Mouse (Mus musculus) forebrain, embryonic 16.5 days (tissue): ENCODE measurements around the gene Stk17b. TPM values are rescaled to one million over a fixed set of nuclear protein-coding genes. Genes with fewer than 3 reads are reported as not detected.
"Not testable (repeated sequence)": the region's sequence is repeated elsewhere in the genome, so short reads cannot be mapped to it uniquely, and the experiment has no call there.

Experiments
- ATAC-seq: fragments of 200-750 bp; cut with Nextera tagmentation; 2 replicates; pipeline ENCODE4 v1.8.0; 2017; ENCODE audit warnings: mild to moderate bottlenecking, moderate library complexity
- H3K27ac ChIP-seq: fragments of 300-500 bp; sonication (generic); 2 replicates; pipeline ENCODE4 v1.5.1; 2014; ENCODE audit warnings: low read length, control low read depth
- H3K27me3 ChIP-seq: fragments of 300-500 bp; sonication (generic); replicated peaks from 2 replicates; pipeline ENCODE4 v1.6.1; 2014; ENCODE audit warnings: low read length; ENCODE audit not compliant: control insufficient read depth, insufficient read depth
- H3K36me3 ChIP-seq: fragments of 300-500 bp; sonication (generic); 2 replicates; pipeline ENCODE4 v1.6.1; 2014; ENCODE audit not compliant: control insufficient read depth, insufficient read depth
- H3K4me1 ChIP-seq: fragments of 300-500 bp; sonication (generic); replicated peaks from 2 replicates; pipeline ENCODE4 v1.6.1; 2014; ENCODE audit warnings: low read length; ENCODE audit not compliant: control insufficient read depth, insufficient read depth
- H3K4me2 ChIP-seq: fragments of 300-500 bp; sonication (generic); 2 replicates; pipeline ENCODE4 v1.6.1; 2014; ENCODE audit warnings: mild to moderate bottlenecking, low read length, control low read depth
- H3K4me3 ChIP-seq: fragments of 300-500 bp; sonication (generic); replicated peaks from 2 replicates; pipeline ENCODE4 v1.5.1; 2014; ENCODE audit warnings: mild to moderate bottlenecking, low read length, control low read depth
- H3K9ac ChIP-seq: fragments of 300-500 bp; sonication (generic); replicated peaks from 2 replicates; pipeline ENCODE4 v1.6.1; 2014; ENCODE audit warnings: low read depth, low read length, control low read depth
- H3K9me3 ChIP-seq: fragments of 300-500 bp; sonication (generic); 2 replicates; pipeline ENCODE4 v1.6.1; 2016; ENCODE audit warnings: low read length; ENCODE audit not compliant: control insufficient read depth
- WGBS: fragments of 180-500 bp; shearing (Covaris S2); extraction: QIAGEN DNeasy Blood & Tissue Kit; methylation state at CpG from one replicate; pipeline ENCODE4 v1.1.7; 2014; 5-methylcytosine and 5-hydroxymethylcytosine counted together
- polyA plus RNA-seq: library from polyadenylated mRNA; unstranded; fragments of >200 nt; fragmentation: Nextera tagmentation; extraction: Ambion mirVana; gene quantifications from 2 replicates; pipeline ENCODE4 v1.2.1, GENCODE M21; 2015

The Stk17b gene
- polyA plus RNA-seq, 1 experiment from 2014 or later = 6.0 TPM

DNA sequence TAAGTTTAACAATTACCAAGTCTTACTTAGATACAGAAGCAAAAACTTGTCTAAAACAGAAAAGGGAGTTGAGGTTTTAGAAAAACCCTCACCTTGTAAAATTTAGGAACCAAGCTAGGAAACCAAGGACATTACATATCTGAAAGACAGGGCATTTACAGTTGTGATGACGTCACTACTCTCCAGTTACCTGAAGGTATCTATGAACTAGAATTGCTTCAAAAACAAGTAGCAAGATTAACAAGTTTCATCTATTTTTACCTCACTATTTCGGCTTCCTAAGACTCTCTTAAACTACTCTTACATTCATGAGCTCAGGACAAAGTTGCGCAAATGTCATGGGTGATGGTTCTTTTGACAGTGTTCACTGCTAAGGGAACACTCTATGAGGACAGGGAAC is 12.1 kb downstream of the Stk17b start:
- Histone ChIP-seq H3K4me2 (no peak overlapping the region), H3K9ac (no peak overlapping the region), H3K36me3 (no peaks in the 10 kb centered on the region), H3K27me3 (no peaks in the 10 kb centered on the region), H3K9me3 (no peaks in the 10 kb centered on the region), H3K4me3 (no peak overlapping the region), H3K27ac (no peak overlapping the region), H3K4me1 (no peaks in the 10 kb centered on the region)
- WGBS = 93% methylated on average over 3 of the region's 3 CpGs
- ATAC-seq = no peak

DNA sequence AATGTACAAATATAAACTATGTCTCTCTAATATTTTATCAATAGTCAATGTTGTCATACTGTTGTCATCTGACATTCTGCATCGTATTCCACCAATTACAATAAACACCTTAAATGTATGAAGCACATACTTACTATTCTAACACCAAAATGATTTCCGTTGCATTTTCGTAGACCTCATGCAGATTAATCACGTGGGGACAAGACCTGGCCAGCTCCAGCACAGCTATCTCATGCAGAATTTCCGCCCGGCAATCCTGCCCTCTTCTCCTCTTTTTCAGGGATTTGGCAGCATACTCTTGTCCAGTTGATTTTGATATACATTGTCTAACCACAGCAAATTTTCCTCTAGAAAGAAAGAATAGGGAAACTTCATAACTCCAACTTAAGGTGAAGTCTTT is 13.5 kb downstream of the Stk17b start:
- no peaks in the 10 kb centered on the region for H3K4me1 ChIP-seq

DNA sequence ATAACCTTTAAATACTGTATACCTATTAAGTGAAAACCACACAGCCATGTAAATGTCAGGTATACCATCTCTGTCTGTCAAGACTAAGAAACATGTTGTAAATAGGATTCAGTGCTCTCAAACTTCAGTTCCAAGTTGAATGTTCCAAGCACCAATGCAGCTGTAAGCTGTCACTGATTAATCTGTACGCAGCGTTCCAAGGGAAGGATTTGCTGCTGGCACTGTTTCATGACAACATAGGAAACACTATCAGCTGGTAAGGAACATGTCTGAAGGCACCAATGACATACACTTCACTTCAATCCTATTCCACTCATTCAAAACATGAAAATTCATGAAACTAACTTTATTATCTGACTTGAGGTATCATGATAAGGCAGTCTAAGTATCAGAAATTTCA is 18.9 kb downstream of the Stk17b start:
- H3K4me3 ChIP-seq = no peak overlapping the region
- no peaks in the 10 kb centered on the region for H3K4me1 ChIP-seq
- H3K9me3 ChIP-seq = no peaks in the 10 kb centered on the region
- H3K36me3 ChIP-seq = no peaks in the 10 kb centered on the region
- no peak overlapping the region for H3K4me2 ChIP-seq
- no peak overlapping the region for H3K27ac ChIP-seq
- H3K27me3 ChIP-seq = no peaks in the 10 kb centered on the region
- ATAC-seq = no peak
- 76% methylated on average over 2 of the region's 2 CpGs for WGBS
- H3K9ac ChIP-seq = no peak overlapping the region

More for the DNA sequence above, 13.5 kb downstream of the Stk17b start:
- Histone ChIP-seq H3K4me3 (no peak overlapping the region), H3K27me3 (no peaks in the 10 kb centered on the region), H3K9ac (no peak overlapping the region), H3K4me2 (no peak overlapping the region), H3K27ac (no peak overlapping the region), H3K36me3 (no peaks in the 10 kb centered on the region), H3K9me3 (no peaks in the 10 kb centered on the region)
- WGBS = 89% methylated on average over 6 of the region's 6 CpGs
- ATAC-seq = no peak

DNA sequence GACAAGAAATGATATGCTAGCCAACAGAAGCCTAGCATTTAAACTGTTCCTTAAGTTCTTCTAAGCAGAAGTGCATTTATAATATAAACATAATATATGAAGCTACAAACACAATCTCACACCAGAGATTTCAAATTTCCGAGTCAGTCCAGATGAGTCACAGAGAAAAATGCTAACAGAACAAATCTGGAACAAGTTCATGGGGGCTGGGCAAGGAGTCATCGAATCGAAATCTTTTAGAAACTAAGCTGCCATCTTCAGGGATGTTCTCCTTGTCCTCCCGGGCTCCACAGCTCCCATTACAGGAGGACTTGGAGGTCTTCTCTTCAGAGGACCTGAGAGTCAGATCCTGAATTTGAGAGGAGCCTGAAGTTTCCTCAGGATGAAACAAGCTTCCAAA is 27.7 kb downstream of the Stk17b start:
- Histone ChIP-seq H3K4me1 (no peaks in the 10 kb centered on the region), H3K36me3 (no peaks in the 10 kb centered on the region), H3K4me2 (no peak overlapping the region), H3K4me3 (no peak overlapping the region), H3K27ac (no peak overlapping the region), H3K9me3 (no peaks in the 10 kb centered on the region), H3K9ac (no peak overlapping the region), H3K27me3 (no peaks in the 10 kb centered on the region)
- no peak for ATAC-seq
- 92% methylated on average over 4 of the region's 4 CpGs for WGBS

DNA sequence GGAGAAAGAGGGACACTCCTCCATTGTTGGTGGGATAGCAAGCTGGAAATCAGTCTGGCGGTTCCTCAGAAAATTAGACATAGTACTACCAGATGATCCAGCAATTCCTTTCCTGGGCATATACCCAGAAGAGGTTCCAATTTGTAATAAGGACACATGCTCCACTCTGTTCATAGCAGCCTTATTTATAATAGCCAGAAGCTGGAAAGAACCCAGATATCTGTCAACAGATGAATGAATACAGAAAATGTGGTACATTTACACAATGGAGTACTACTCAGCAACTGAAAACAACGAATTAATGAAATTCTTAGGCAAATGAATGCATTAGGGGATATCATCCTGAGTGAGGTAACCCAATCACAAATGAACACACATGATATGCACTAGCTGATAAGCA is 31.5 kb downstream of the Stk17b start:
- H3K4me3 ChIP-seq, H3K27me3 ChIP-seq, H3K27ac ChIP-seq, ATAC-seq, H3K4me1 ChIP-seq, H3K4me2 ChIP-seq, H3K9ac ChIP-seq, H3K36me3 ChIP-seq, H3K9me3 ChIP-seq: not testable (repeated sequence)
- 47% methylated on average over 2 of the region's 2 CpGs for WGBS

DNA sequence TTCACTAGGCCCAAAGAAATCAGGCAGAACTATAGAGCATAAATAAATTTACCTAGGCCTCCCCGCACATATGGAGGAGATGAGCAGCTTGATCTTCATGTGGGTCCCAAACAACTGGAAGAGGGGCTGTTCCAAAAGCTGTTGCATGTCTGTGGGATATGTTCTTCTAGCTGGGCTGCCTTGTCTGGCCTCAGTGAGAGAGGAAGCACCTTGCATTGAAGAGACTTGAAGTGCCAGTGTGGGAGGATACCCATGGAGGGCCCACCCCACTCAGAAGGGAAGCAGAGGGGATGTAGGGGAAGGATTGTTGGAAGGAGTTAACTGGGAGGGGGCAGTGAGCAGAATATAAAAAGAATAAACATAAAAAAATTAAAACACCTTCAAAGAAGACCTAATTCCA is 33.9 kb downstream of the Stk17b start:
- Histone ChIP-seq H3K4me3 (no peak overlapping the region), H3K4me2 (no peak overlapping the region), H3K9me3 (no peaks in the 10 kb centered on the region), H3K9ac (no peak overlapping the region), H3K27ac (no peak overlapping the region), H3K4me1 (no peaks in the 10 kb centered on the region), H3K36me3 (no peaks in the 10 kb centered on the region), H3K27me3 (no peaks in the 10 kb centered on the region)
- no peak for ATAC-seq
- WGBS = 75% methylated on average over 1 of the region's 1 CpGs

DNA sequence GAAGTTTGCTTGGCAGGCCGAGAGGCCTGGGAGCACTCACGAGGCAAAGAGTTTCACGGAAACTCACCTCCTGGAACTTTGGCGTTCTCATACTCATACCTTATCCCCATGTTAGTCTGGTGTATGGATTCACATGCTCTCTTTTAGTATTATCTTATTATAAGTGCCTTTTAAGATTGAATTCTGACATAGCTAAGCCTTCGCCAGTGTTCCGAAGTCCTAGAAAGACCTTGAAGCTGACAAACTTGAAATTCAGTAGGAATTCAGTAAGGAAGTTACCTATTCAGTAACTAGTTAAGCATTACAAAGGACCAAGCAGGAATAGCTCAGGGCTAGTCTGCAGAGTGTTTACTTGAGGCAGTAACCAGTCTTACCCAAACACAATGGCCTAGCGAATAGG is 34.3 kb downstream of the Stk17b start:
- H3K27ac ChIP-seq, H3K4me3 ChIP-seq, H3K4me1 ChIP-seq, ATAC-seq, H3K27me3 ChIP-seq, H3K9ac ChIP-seq, H3K36me3 ChIP-seq, H3K4me2 ChIP-seq, H3K9me3 ChIP-seq: not testable (repeated sequence)
- 93% methylated on average over 7 of the region's 7 CpGs for WGBS

DNA sequence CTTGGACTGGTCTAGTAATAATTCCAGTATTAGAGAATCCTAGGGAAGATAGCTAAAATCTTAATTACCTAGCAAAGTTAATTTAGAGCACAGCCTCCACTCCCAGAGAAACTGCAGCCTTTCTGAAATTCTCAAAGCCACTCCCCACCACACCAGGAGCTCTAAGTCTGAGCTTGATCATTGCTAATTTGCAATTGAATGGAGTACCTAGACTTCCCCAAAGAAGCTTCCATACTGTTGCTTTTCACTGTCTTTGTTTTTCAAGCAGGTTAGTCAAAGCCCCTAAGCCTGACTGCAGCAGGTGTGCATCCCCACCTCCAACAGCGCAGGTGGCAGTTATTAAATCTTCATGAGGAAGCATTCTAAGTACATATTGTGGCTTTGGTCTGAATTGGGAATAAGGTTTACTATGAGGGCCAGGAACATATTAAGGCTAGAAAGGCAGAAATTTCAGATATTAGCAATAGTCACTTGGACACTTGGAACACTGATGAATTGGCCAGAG is 35.1 kb downstream of the Stk17b start:
- H3K27me3 ChIP-seq, H3K36me3 ChIP-seq, H3K9me3 ChIP-seq, H3K4me3 ChIP-seq, H3K4me1 ChIP-seq, ATAC-seq, H3K27ac ChIP-seq, H3K9ac ChIP-seq, H3K4me2 ChIP-seq: not testable (repeated sequence)
- 36% methylated on average over 1 of the region's 1 CpGs for WGBS

DNA sequence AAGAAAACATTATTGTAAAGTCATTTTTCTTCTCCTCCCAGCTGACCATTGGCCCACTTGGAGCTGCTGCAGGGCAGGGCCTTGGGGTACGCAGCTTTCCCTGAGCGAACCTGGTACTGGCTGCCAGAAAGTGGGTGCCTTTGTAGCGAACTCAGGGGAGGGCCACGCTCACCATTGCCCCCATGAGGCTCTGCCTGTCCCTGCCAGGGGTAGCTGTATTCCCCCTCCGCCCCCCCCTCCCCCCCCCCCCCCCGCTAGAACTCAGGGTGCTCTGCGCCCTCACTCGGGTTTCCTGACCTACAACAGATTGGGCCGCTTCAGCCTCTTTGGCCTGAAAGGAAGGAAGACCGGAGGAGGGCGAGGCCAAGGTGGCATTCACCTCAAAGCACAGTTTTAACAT is 36.5 kb downstream of the Stk17b start:
- Histone ChIP-seq H3K4me1 (no peaks in the 10 kb centered on the region), H3K4me3 (no peak overlapping the region), H3K27ac (no peak overlapping the region), H3K27me3 (no peaks in the 10 kb centered on the region), H3K9ac (no peak overlapping the region), H3K36me3 (no peaks in the 10 kb centered on the region), H3K4me2 (no peak overlapping the region), H3K9me3 (no peaks in the 10 kb centered on the region)
- no peak for ATAC-seq
- 12% methylated on average over 7 of the region's 11 CpGs for WGBS

DNA sequence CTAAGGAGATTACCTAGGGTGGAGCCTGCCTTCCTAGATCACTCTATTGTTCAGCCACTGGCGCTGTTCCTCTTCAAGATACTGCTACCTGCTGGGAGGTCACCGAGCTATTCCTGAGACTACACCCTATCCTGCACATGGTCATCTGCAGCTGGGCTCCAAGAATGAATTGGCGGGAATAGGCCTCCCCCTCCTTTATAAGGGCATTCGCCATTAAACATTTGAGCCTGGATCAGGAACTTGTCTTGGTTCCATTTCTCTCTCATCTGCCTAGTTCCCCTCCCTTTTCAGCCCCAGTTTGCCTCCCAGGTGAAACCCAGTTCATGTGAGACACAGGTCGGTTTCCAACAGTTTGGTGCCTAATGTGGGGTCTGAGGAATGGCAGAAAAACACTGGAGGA is 39.0 kb downstream of the Stk17b start:
- H3K9me3 ChIP-seq = no peaks in the 10 kb centered on the region
- H3K9ac ChIP-seq = no peak overlapping the region
- WGBS = 64% methylated on average over 5 of the region's 5 CpGs
- H3K4me1 ChIP-seq = no peaks in the 10 kb centered on the region
- H3K4me3 ChIP-seq = no peak overlapping the region
- peaks cover 4% of the 10 kb centered on the region; the same call in 1 of the 2 replicates for H3K27me3 ChIP-seq
- no peak for ATAC-seq
- no peak overlapping the region for H3K4me2 ChIP-seq
- H3K36me3 ChIP-seq = no peaks in the 10 kb centered on the region
- H3K27ac ChIP-seq = no peak overlapping the region
